Comparison of ENCODE assay signal across 16 mouse cellular contexts in the genomic region with DNA sequence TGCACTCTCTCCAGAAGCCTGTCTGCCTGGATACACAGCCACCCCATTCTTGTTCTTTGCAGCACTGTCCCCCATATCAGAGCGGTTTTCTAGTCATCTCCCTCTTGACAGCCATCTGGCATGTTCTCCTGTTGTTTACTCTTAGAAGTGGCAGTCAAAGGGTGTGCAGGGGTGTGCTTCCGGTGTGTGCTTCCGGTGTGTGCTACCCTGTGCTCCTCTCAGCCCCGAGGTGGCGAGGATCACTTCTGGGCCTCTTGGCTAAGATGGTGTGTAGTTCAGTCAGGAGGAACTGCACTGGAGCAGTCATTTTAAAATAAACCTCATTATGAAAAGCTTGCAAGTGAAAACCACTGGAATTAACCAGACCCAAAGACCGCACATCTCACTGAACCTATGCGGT.
DNase-seq lines count a peak whose midpoint lies in the region; ATAC-seq lines count a peak whose summit lies in the region.
"Had no signal": no experiment of that assay in that cellular context is flagged by ENCODE, and none has a peak within 500 bp of the region (broad histone marks: within the 10 kb centered on the region; RNA-seq: fewer than 3 reads in every experiment).

No protein-coding gene starts in this region.

- DNase-seq in CD4-positive helper T cell, adult 2 months (ENCODE audit: low read depth, low spot score): peak; percentile 57
- peak; percentile 18 to 30 for DNase-seq in CD8-positive naive resting alpha-beta T cell, adult 2 months (ENCODE audit: low read depth in 2 of 2, low spot score in 2 of 2)
- peak; percentile 46 for DNase-seq in thymus, postnatal 10 days (ENCODE audit: low spot score in 2 of 2)
- DNase-seq in urinary bladder, postnatal 25 days (ENCODE audit: low spot score): no peak
- DNase-seq in urinary bladder, postnatal 14 days (ENCODE audit: low spot score): no peak
- no peak for DNase-seq in left cerebral cortex, postnatal 4 days
- DNase-seq: adrenal gland, postnatal 14 days; cerebellum, adult 11-12 months; cerebellum, postnatal 36 days; heart, adult 11 months; kidney, adult 18-20 months; kidney, postnatal 36 days; layer of hippocampus, adult 9-11 months; lung, postnatal 10 days had no signal

- peak; percentile 41; the same call in 1 of the 2 replicates for ATAC-seq in megakaryocyte progenitor cell, adult 5-6 weeks (replicated peaks; ENCODE audit: poor library complexity)
- ATAC-seq: forebrain, embryonic 13.5 days had no signal

- intact Hi-C loops in left cerebral cortex, postnatal 4 days (cut with DNase I): no loop called here

Comparison
In these comparisons a context has a peak if more than half of its experiments do, and no peak if none do; other contexts are left out.
1. DNase-seq: peak in CD4-positive helper T cell, adult 2 months (single experiment), CD8-positive naive resting alpha-beta T cell, adult 2 months (2 of 2) and thymus, postnatal 10 days (2 of 2); none in urinary bladder, postnatal 25 days (single experiment), urinary bladder, postnatal 14 days (single experiment) and left cerebral cortex, postnatal 4 days (single experiment).